Mouse (Mus musculus) ES-E14 (cell line): ENCODE data around the gene Deaf1. TPM values are rescaled to one million over a fixed set of nuclear protein-coding genes. Genes with fewer than 3 reads are reported as not detected.

Source experiments
- DNase-seq: peaks from one replicate; pipeline ENCODE4 v3.0.0-alpha.2; 2013; ENCODE audit warnings: low read depth, low spot score
- H3K27ac ChIP-seq: 2 replicates; pipeline ENCODE4 v1.5.1; 2012; ENCODE audit warnings: low read depth, mild to moderate bottlenecking, low read length, moderate library complexity, mixed read lengths; ENCODE audit not compliant: poor library complexity, insufficient read depth, severe bottlenecking
- H3K36me3 ChIP-seq: 2 replicates; pipeline ENCODE4 v1.6.1; 2012; ENCODE audit warnings: mild to moderate bottlenecking, low read length, moderate library complexity, mixed read lengths; ENCODE audit not compliant: control insufficient read depth, poor library complexity, insufficient read depth, severe bottlenecking
- H3K4me1 ChIP-seq, 2 experiments: fragments of 150-350 bp in 1 of 2; sonication (generic) in 1 of 2; 2 replicates each; pipeline ENCODE4 v1.6.1; 2012; ENCODE audit warnings: low read length in 2 of 2, mild to moderate bottlenecking in 1 of 2, mixed read lengths in 1 of 2; ENCODE audit not compliant: control insufficient read depth in 2 of 2, insufficient read depth in 2 of 2, poor library complexity in 1 of 2
- H3K4me3 ChIP-seq, 2 experiments: fragments of 150-350 bp in 1 of 2; sonication (generic) in 1 of 2; 2 replicates each; pipeline ENCODE4 v1.5.1; 2012; ENCODE audit warnings: low read length in 2 of 2, low read depth in 1 of 2, mild to moderate bottlenecking in 1 of 2, mixed read lengths in 1 of 2; ENCODE audit not compliant: insufficient read depth in 1 of 2, poor library complexity in 1 of 2, severe bottlenecking in 1 of 2
- H3K9ac ChIP-seq: 2 replicates; pipeline ENCODE4 v1.6.1; 2012; ENCODE audit warnings: low read depth, mild to moderate bottlenecking, low read length, mixed read lengths; ENCODE audit not compliant: poor library complexity, insufficient read depth, severe bottlenecking
- H3K9me3 ChIP-seq: fragments of 150-350 bp; sonication (generic); 2 replicates; pipeline ENCODE4 v1.6.1; 2012; ENCODE audit warnings: low read depth, mild to moderate bottlenecking, low read length; ENCODE audit not compliant: control insufficient read depth, insufficient read depth
- CHD2 ChIP-seq: IDR thresholded peaks from 2 replicates; pipeline ENCODE4 v1.6.1; 2014; ENCODE audit warnings: mild to moderate bottlenecking, low read depth, low read length, inconsistent platforms
- HCFC1 ChIP-seq: IDR thresholded peaks from 2 replicates; pipeline ENCODE4 v1.6.1; 2012; ENCODE audit warnings: low read length, inconsistent platforms, borderline replicate concordance; ENCODE audit not compliant: insufficient read depth
- MAFK ChIP-seq: IDR thresholded peaks from 2 replicates; pipeline ENCODE4 v1.6.1; 2014; ENCODE audit warnings: mild to moderate bottlenecking, low read depth, low read length, inconsistent platforms; ENCODE audit not compliant: insufficient read depth
- ZC3H11A ChIP-seq: IDR thresholded peaks from 2 replicates; pipeline ENCODE4 v1.6.1; 2012; ENCODE audit warnings: low read depth, mild to moderate bottlenecking, inconsistent platforms, low read length, borderline replicate concordance
- ZNF384 ChIP-seq: IDR thresholded peaks from 2 replicates; pipeline ENCODE4 v1.6.1; 2012; ENCODE audit warnings: low read depth, low read length, inconsistent platforms
- in situ Hi-C, 2 experiments: fragments of 600-800 bp; cut with MboI; formaldehyde crosslinking; loops; one replicate each; pipeline ENCODE4 v1.15.1; 2025; ENCODE audit warnings: low sequenced_read_pairs in 2 of 2, inconsistent platforms in 1 of 2; ENCODE audit not compliant: unreplicated experiment in 2 of 2
- total RNA-seq: library from RNA; depleted of rRNA; stranded (reverse); fragments of 300-350 nt; gene quantifications from 2 replicates; pipeline ENCODE4 v1.2.3, GENCODE M21; 2012

Deaf1 gene
- total RNA-seq, 1 experiment = 23.7 TPM

GRCm38 (mm10) chr7:141369918-141370317 is 42.4 kb upstream of the Deaf1 start:
- Histone ChIP-seq H3K27ac (no peak overlapping the region), H3K36me3 (no peaks in the 10 kb centered on the region), H3K4me1 (peaks cover 11 to 19% of the 10 kb centered on the region in 2 experiments), H3K4me3 (no peak overlapping the region), H3K9ac (no peak overlapping the region), H3K9me3 (no peaks in the 10 kb centered on the region)
- in situ Hi-C loops = no loop called here
- DNase-seq = no peak
- TF ChIP-seq MAFK (no peak), HCFC1 (no peak), ZC3H11A (no peak), CHD2 (no peak), ZNF384 (no peak)

GRCm38 (mm10) chr7:141367358-141367757 is 39.9 kb upstream of the Deaf1 start:
- TF ChIP-seq HCFC1 (no peak), ZC3H11A (no peak), CHD2 (no peak), ZNF384 (no peak), MAFK (no peak)
- H3K36me3 ChIP-seq = no peaks in the 10 kb centered on the region
- no peak for DNase-seq
- no peak overlapping the region for H3K27ac ChIP-seq
- no peak overlapping the region for H3K9ac ChIP-seq
- no peaks in the 10 kb centered on the region for H3K9me3 ChIP-seq
- peaks cover 9 to 10% of the 10 kb centered on the region in 2 experiments; a peak in 2 of 4 replicates for H3K4me1 ChIP-seq
- in situ Hi-C loops = no loop called here
- no peak overlapping the region for H3K4me3 ChIP-seq

- no peaks in the 10 kb centered on the region for H3K36me3 ChIP-seq
- H3K9me3 ChIP-seq = no peaks in the 10 kb centered on the region
- in situ Hi-C loops = no loop called here
- H3K4me3 ChIP-seq = no peak overlapping the region
- H3K4me1 ChIP-seq = peaks cover 0 to 4% of the 10 kb centered on the region in 2 experiments; a peak in 1 of 4 replicates
- TF ChIP-seq ZC3H11A (no peak), CHD2 (no peak)
- H3K27ac ChIP-seq = no peak overlapping the region
- H3K9ac ChIP-seq = no peak overlapping the region
- no peak for DNase-seq
These were observed 37.6 kb upstream of the Deaf1 start for GRCm38 (mm10) chr7:141365049-141365445.

- H3K27ac ChIP-seq = no peak overlapping the region
- in situ Hi-C loops = no loop called here
- DNase-seq = no peak
- H3K4me3 ChIP-seq = no peak overlapping the region
- H3K9ac ChIP-seq = no peak overlapping the region
- no peaks in the 10 kb centered on the region for H3K36me3 ChIP-seq
- TF ChIP-seq ZNF384 (no peak), HCFC1 (no peak), CHD2 (no peak), MAFK (no peak), ZC3H11A (no peak)
- peaks cover 0 to 4% of the 10 kb centered on the region in 2 experiments; a peak in 1 of 4 replicates for H3K4me1 ChIP-seq
- H3K9me3 ChIP-seq = no peaks in the 10 kb centered on the region
These were observed 37.0 kb upstream of the Deaf1 start for GRCm38 (mm10) chr7:141364349-141365048.

- H3K36me3 ChIP-seq = no peaks in the 10 kb centered on the region
- TF ChIP-seq HCFC1 (no peak), ZC3H11A (no peak), CHD2 (no peak), MAFK (no peak), ZNF384 (no peak)
- H3K4me3 ChIP-seq = no peak overlapping the region
- H3K9ac ChIP-seq = no peak overlapping the region
- no peaks in the 10 kb centered on the region for H3K9me3 ChIP-seq
- in situ Hi-C loops = no loop called here
- H3K27ac ChIP-seq = no peak overlapping the region
- DNase-seq = no peak
- H3K4me1 ChIP-seq = peaks cover 0 to 4% of the 10 kb centered on the region in 2 experiments; a peak in 1 of 4 replicates
These were observed 36.2 kb upstream of the Deaf1 start for GRCm38 (mm10) chr7:141363752-141364125.
